Mouse (Mus musculus) mouse trophoblast stem cell (cell line): ENCODE data around the gene Gabrg3.
"Not testable (repeated sequence)": the region's sequence is repeated elsewhere in the genome, so short reads cannot be mapped to it uniquely, and the experiment has no call there.

ENCODE experiments used
- in situ Hi-C, 2 experiments: fragments of 300-500 bp; cut with MseI, MboI; formaldehyde crosslinking; loops; 2 replicates in 1 of 2; 3 replicates in 1 of 2; pipeline ENCODE4 v1.15.1; 2025

Gene Gabrg3

GRCm38 (mm10) chr7:57314971-57315370 lies 72.0 kb downstream of the Gabrg3 start:
- in situ Hi-C loops, result no loop called here

GRCm38 (mm10) chr7:57312018-57312417 lies 75.0 kb downstream of the Gabrg3 start:
- in situ Hi-C loops, result no loop called here

DNA sequence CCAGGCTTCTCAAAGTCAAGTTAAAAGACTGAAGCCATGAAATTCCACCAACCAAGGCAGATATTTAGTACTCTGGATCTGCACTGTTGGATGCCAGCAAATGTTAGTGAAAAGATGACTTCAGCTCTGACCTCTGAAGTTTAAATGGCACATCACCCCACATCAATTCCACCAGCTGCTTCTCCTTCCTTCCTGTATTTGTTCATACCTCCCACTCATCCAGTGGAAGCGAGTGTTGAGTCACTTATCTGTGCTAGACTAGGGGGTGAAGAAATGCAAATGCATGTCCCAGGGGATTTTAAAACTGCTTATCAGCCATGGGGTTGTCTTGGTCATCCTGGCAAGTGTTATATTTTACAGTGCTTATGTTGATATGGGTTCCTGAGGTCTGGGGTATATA lies 79.7 kb downstream of the Gabrg3 start:
- in situ Hi-C loops, result no loop called here

- in situ Hi-C loops, result no loop called here
Observed at GRCm38 (mm10) chr7:57296639-57297038, 90.3 kb downstream of the Gabrg3 start.

GRCm38 (mm10) chr7:57294127-57294526 lies 92.9 kb downstream of the Gabrg3 start:
- in situ Hi-C loops, result no loop called here

- in situ Hi-C loops, result no loop called here
Observed at GRCm38 (mm10) chr7:57293564-57293963, 93.4 kb downstream of the Gabrg3 start.

- in situ Hi-C loops, result no loop called here
Observed at GRCm38 (mm10) chr7:57283186-57283585, 103.8 kb downstream of the Gabrg3 start.

- in situ Hi-C loops, result no loop called here
Observed at GRCm38 (mm10) chr7:57278841-57279240, 108.1 kb downstream of the Gabrg3 start.

DNA sequence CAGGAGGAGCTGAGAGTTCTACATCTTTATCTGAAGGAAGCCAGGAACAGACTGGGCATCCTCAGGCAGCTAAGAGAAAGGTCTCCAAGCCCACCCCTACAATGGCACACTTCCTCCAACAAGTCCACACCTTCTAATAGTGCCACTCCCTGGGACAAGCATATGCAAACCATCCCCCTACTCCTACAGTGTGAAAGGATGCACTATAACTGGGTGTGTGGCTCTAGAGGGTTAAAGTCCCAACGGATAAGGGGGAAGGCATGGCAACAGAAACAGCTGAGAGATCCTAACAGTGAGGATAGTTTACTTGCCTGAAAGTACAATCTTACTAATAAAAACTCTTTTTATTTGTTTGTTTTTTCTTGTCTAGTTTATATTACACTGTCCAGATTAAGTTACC lies 126.8 kb downstream of the Gabrg3 start:
- in situ Hi-C loops, result no loop called here

- in situ Hi-C loops, result no loop called here
Observed at GRCm38 (mm10) chr7:57258893-57259574, 128.0 kb downstream of the Gabrg3 start.

GRCm38 (mm10) chr7:57243981-57244380 lies 143.0 kb downstream of the Gabrg3 start:
- in situ Hi-C loops, result no loop called here

DNA sequence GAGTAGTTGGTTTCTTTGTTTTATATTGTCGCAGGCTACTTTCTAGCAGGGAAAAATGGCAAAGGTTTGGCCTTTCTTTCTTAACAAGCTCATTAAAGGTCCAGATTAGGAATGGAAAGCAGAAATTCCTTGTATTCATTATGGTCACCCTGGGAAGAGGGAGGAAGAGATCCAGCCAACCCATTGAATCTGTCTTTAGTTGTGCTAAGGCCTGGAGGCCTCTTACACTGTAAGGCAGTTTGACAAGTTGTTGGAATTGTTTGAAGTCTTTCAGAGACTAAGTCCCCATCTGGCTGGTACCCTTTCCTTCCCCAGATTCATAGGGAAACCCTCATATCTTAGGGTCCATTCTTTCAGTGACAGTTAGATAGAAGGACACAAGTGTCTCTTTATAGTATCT lies 172.9 kb downstream of the Gabrg3 start:
- in situ Hi-C loops, result no loop called here

GRCm38 (mm10) chr7:57186015-57186414 lies 201.0 kb downstream of the Gabrg3 start:
- in situ Hi-C loops, result no loop called here

DNA sequence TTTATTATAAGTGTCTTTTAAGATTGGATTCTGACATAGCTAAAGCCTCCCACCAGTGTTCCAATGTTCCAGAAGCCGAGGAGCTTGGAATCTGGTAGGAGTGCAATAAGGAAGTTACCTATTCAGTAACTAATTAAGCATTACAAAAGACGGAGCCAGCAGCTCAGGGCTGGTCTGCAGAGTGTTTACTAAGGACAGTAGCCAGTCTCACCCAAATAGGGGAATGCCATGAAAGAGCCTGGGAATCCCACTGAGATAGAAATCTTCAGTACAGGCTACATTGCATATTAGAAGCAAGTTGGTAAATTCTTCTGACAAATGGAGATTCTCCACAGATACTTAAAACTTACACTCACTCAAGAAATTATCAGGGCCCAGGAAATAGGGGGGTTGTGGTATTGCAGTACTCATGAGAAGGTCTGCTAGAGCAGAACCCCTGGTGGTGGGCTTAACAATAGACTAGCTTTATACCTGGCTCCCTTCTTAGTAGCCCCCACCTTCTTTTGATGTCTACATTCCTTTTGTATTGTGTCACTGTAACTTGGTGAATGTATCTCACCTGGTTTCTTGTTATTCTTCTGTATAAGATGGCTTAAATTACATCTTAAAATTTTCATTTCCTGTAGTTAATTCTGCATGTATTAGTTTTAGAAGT lies 211.0 kb downstream of the Gabrg3 start:
- in situ Hi-C loops, result not testable (repeated sequence)

DNA sequence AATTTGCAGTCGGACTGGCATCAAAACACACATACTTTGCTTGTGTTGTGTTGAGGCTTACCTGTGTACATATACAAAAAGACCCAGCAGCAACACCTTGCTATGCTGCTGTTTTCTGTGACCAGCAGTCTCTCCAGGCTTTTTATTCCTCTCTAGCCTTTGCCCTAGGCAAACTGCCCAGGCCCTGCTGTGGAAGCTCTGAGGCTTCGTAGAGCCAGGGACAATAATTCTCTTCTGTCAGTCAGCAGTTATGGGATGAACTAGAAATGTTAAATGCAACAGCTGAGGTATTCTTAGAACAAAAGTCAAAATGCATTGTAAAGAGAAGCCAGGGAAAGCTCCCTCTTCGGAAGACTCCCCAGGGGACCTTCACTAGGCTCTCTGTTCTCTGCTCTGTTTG lies 220.1 kb downstream of the Gabrg3 start:
- in situ Hi-C loops, result no loop called here

- in situ Hi-C loops, result no loop called here
Observed at GRCm38 (mm10) chr7:57158211-57158610, 228.8 kb downstream of the Gabrg3 start.

DNA sequence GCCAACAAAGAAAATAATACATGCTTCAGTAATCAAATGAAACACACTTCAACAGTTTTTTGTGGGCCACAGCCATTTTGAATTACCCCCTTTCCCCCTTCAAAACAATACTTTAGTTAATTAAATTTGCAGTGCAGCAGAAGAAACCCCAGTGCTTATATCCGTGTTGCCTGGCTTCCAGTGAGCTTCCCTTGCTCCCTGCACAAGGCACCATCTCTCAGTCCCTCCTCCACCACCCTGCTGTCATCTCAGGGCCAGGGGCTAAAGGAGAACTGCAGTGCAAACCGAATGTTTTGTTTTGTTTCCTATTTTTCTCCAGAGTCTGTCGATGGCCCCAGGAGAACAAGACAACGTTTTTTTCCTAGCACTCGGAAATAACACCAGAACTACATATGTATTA lies 233.2 kb downstream of the Gabrg3 start:
- in situ Hi-C loops, result no loop called here

DNA sequence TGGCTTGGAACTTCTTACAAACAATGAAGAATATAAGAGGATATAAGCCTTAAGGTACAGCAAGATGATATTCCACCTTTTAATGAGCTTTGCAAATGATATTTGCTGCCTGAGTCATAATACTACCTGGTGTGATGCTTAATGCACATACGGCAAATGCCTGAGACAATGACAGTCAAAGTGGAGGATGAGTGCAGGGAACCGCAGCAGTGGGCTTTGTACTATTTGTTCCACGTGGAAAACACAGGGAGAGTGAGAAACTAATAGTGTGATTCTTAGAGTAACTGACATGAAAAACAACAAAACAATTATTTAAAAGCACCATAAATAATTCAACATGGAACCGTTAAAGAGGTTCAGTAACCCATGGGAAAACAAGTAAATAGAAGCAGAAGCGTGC lies 236.2 kb downstream of the Gabrg3 start:
- in situ Hi-C loops, result no loop called here

DNA sequence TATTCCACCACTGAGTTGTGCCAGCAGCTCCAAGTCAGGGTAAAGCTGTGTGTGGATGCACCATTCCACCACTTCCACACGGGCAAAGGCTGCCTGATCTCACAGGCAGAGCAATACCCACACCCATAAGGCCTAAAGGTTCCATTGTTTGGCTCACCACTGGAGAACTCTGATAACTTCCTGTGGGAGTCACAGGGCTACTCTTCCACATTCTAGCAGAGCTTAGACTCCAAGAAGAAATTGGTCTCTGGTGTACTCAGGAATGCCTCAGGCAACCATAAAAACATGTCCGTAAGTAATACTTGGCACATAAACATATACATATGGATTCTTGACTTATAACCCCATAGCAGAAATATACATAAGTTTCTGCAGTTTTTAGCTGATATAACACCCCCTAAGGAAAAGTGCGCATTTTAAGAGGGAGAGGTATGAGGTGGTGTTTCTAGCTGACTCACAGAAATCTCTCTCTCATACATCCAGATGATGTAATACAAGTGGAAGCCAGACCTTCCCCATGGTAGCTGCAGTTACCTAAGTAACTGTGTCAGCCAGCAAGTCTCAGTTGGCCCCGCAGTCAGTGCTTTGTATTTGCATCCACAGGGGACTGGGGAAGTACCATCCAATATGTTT lies 248.8 kb downstream of the Gabrg3 start:
- in situ Hi-C loops, result no loop called here

DNA sequence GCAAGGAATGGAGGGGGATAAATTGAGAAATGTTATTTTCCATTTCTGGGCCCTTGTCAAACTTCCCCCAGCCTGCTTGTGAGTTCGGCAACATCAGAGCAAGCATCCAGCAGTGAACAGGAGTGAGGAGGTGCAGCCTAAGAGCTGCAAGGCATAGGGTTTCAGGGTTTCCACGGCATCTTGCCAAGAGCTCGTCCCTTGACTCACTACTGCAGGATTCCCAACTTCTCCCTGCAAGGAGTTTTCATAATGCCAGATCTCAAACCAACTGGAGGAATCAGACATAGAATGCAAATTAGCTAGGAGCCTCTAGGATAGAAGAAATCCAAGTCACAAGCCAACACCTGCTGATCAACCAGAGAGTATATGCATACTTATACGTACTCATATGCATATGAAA lies 254.0 kb downstream of the Gabrg3 start:
- in situ Hi-C loops, result no loop called here

DNA sequence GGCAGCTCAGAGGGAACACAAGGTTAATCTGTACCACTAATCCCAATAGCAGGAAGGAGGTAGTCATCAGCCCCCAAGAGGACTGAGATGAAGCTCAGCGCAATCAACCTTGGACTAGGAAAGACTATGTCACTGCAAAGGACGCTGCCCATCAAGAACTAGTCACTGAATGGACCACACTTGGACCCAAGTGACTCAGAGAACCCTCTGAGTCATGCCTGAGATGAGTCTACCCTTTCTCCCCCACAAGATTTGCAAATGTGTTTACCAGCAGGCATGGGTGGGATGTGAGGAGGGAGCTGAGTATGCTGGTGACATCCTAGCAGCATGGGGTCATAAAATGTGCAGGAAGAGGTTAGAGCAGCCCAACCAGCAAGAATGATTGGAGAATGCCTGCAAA lies 254.5 kb downstream of the Gabrg3 start:
- in situ Hi-C loops, result no loop called here

- in situ Hi-C loops, result no loop called here
Observed at GRCm38 (mm10) chr7:57100065-57100464, 286.9 kb downstream of the Gabrg3 start.

- in situ Hi-C loops, result no loop called here
Observed at GRCm38 (mm10) chr7:57082071-57082470, 304.9 kb downstream of the Gabrg3 start.
